Mouse (Mus musculus): Measurements from ENCODE around the gene Zfp385a. TPM values are rescaled to one million over a fixed set of nuclear protein-coding genes. Genes with fewer than 3 reads are reported as not detected.

Zfp385a gene
- total and polyA plus RNA-seq, 3 experiments: 10.1 to 18.3 (median 17.1) TPM

DNA sequence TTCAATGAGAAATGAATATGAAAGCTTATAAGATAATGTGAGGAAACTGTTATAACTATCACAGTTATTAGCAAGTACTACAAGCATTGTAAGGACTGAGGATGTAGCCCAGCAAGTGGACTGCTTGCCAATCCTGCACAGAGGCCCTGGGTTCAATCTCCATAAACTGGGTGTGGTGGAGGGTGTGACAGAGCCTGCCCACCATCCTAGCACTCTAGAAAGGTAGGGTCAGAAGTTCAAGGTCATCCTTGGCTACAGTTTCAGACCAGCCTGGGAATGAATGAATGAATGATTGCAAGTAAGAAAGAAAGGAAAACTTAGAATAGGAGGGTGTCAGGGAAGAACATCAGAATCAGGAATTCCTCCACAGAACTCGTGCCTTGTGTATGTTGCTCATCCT lies 23.9 kb upstream of the Zfp385a start:
- peak; percentile 2 for DNase-seq

DNA sequence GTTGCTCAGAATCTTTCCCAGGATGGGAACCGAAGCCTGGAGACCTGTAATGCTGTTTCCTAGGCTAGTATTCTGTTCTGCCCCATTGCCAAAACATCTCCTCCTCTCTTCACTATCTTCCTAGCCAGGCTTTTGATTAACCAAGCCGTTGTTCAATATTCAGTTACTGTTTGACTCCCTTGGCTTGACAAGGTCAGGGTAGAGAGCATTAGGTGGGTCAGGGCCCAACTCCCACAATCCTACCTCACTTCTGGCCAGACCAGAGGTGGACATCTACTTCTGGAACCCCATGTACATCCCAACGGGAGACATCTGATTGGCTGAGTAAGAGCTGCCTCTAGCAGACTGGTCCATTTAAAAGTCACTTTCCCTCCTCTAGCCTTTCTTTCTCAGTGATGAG lies 23.1 kb upstream of the Zfp385a start:
- DNase-seq: peak; percentile 10

DNA sequence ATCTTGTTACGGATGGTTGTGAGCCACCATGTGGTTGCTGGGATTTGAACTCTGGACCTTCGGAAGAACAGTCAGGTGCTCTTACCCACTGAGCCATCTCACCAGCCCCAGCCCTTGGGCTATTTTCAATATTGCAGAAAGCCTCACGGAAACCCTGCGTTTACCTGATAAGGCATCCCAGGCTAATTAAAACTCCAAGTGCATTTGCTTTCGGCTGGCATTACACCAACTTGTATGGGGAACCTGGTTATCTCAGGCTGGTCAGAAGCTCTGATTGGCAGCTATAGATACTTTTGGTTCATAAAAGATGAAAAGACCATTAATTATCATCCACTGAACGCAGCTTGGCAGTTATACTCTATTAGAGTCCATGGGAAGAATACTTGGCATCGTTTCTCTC lies 22.4 kb upstream of the Zfp385a start:
- no peak for DNase-seq

DNA sequence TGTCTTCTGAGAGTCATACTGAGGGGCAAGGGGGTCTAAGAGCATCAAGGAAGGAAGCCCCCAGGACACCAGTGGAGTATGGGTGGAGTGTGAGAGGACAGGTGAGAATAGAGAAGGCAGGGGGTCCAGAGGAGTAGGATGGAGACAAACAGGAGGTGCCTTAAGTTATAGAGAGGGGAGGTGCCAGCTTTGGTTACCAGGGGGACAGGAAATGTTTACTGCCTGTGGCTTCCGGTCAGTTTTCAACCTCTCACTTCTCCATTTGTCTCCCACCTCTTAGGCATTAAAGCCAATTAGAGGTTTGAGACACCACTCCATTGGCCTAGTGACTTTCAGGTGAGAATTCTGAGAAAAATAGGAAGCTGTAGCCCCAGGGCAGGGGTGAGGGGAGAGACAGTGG lies 21.4 kb upstream of the Zfp385a start:
- peak; percentile 6 for DNase-seq

DNA sequence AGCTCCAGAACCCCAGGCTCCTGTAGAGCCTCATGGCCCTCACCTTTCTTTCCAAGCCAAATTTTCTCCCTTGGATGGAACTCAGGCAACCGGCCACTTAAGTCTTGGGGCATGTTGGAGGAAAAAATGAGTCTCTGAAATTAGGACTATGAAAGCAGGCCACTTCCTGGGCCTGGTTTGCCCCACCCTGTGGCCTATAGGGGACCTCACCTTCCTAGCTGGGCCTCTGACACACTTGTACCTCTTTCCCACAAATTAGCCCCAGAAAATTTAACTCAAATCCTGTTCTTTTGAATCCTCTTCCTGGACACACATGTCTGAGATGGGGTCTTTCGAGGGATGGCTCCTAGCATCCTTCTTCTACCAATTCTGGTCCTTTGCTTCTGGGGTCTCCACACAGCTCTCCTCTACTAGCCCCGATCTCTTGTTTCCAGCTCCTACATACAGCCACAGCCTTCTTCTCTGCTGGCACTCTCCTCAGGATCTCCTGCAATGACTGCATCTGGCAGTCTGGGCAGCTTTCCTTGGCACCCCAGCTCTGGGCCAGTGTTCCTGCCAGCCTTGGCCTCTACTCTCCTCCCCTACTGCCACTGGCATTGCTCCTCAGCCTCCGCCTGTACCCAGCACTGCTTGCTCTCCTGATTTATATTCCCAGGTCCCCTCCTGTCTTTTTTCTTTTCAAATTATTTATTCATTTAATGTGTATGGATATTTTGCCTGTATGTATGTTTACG lies 20.1 kb upstream of the Zfp385a start:
- DNase-seq: peak; percentile 87

- peak; percentile 38 for DNase-seq
Measured at GRCm38 (mm10) chr15:103359122-103359510, 19.2 kb upstream of the Zfp385a start.

DNA sequence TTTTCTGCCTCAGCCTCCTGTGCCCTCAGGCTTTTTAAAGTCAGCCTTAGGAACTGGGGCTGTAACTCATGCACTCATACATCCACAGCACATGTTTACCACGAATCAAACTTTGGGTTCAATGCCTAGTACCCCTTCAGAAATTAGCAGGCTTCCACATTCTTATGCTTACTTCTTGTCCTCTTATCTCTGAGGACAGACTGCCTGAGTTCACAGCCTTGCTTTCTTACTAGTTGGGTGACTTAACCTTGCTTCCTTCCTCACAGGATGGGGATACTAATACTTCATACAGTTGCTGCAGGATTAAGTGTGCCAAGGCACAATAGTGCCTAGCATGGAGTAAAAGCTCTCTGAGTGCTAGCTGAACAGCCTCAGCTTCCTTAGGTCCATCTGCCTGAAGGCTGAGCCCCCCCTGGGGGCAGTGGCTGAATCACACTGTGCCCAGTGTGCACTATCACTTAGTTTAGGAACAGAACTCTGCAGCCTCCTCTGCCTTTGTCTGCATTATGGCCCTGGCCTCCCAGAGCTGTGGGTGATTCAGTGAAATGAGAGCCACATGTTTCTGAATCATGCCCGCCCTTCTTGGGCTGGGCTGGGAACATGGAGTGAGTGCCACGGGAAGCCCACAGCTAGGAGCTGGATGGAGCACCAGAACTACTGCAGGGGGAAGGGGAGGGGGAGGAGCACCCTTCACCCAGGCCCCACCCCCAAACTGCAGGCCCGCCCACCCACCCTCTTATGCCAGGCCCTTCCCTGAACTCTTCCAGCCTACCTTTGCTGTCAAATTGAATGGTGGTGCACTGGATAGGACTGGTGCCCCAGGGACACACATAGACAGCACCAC lies 18.6 kb upstream of the Zfp385a start:
- DNase-seq: peak; percentile 86

- no peak for DNase-seq
Measured at GRCm38 (mm10) chr15:103357817-103358216, 17.9 kb upstream of the Zfp385a start.

DNA sequence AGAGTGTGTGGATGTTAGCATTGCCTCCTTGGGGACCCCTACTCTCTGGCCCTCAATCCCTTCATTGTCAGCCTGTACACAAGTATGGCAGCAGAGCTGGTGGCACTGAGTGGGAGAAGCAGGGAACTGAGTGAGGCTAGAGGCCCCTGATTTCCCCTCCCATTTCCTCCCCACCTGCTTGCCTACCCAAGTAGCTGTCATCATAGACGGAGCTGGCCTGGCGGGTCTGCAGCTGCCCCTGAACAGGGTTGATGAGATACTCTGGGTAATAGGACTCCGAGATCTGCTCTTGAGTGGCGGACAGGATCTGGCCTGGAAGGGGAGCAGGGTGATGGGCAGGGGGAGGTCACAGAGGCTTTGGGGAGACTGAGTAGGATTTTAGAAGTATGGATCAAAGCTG lies 16.2 kb upstream of the Zfp385a start:
- DNase-seq: no peak

GRCm38 (mm10) chr15:103355420-103355819 lies 15.5 kb upstream of the Zfp385a start:
- DNase-seq: no peak

DNA sequence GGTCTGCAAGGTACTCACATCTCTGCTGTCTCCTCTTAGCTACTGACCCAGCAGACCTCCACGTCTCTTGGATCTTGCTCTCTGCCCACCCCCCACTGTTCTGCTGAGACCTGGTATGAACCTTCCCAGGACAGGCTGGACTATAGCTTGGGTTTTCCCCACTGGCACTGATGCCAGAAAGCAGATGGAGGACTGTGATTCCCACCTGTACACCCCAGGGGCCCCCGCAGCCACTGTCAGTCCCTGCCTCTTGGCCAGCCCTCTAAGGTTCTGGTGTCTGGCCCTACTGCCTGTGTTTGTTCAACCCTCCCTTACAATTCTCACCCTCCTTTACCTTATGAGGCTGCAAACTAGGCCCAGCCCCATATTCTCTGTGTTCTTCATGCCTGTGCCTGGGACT lies 14.8 kb upstream of the Zfp385a start:
- DNase-seq: no peak

DNA sequence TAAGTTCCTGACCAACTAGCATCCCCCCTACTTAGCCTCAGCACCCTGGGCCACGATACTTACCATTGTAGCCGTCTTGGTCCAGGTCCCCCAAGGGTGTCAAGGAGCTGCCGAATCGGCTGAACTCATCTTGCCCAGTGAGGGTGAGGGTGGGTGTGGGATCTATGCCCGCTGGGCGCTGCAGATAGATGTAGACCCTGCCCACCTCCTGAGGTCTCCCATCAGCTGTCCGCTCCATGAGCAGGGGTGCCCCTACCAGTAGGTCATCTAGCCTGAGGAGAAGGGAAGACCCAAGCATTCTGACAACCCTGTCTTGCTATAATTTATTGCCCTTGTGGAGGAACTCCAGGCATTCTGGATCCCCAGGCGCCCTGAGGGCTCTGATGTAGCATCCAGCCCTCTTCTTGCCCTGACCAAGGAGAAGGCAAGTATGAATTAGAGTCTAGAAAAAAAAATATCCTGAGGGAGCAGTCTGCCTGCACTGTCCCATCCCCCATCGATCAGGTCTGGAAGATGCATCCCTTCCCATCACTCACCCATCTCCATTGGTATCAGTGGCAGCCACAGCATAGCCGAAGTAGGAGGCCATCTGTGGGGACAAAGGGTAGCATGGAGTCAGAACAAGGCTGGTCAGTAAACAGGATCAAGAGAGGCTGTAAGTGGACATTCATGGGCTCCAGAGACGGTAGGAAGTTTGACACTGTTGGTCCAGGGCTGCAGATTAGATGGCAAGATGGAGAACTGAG lies 13.8 kb upstream of the Zfp385a start:
- DNase-seq: peak; percentile 6

- peak; percentile 65 for DNase-seq
Measured at GRCm38 (mm10) chr15:103352856-103353255, 13.0 kb upstream of the Zfp385a start.

DNA sequence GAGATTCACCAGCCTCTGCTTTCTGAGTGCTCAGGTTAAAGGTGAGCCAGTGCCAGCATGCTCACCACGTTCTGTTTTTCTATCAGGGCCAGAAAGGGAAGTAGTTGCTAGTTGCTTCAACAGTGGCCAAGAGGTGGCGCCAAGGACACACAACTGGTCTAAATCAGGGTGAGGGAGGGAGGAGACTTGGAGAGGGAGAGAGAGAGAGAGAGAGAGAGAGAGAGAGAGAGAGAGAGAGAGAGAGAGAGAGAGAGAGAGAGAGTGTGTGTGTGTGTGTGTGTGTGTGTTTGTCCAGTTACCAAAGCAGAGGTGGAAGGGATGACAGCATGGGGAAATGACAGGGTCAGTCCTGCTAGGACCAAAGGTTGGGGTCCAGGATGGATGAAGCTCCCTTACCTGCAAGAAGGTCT lies 7.4 kb upstream of the Zfp385a start:
- DNase-seq: peak; percentile 65

GRCm38 (mm10) chr15:103345789-103346188 lies 5.9 kb upstream of the Zfp385a start:
- DNase-seq: no peak

DNA sequence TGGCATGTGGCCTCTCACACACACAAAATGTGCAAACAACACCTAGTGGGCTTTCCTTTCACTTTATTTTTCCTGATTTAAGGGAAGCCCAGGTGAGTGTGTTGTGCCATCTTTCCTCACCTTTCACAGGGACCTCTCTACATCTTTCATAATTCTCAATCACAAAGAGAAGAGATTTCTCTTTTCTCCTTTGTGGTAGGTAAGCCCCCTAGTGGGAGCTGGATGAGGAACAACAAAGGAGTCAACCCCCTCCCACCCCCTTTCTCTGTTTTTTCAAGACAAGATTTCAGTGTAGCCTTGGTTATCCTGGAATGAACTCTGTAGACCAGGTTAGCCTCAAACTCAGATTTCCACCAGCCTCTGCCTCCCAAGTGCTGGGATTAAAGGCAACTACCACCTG lies 3.7 kb upstream of the Zfp385a start:
- DNase-seq: no peak

- no peak for DNase-seq
Measured at GRCm38 (mm10) chr15:103343008-103343407, 3.1 kb upstream of the Zfp385a start.

GRCm38 (mm10) chr15:103342415-103342814 lies 2.5 kb upstream of the Zfp385a start:
- peak; percentile 80 for DNase-seq

- no peak for DNase-seq
Measured at GRCm38 (mm10) chr15:103341547-103341946, 1.7 kb upstream of the Zfp385a start.

DNA sequence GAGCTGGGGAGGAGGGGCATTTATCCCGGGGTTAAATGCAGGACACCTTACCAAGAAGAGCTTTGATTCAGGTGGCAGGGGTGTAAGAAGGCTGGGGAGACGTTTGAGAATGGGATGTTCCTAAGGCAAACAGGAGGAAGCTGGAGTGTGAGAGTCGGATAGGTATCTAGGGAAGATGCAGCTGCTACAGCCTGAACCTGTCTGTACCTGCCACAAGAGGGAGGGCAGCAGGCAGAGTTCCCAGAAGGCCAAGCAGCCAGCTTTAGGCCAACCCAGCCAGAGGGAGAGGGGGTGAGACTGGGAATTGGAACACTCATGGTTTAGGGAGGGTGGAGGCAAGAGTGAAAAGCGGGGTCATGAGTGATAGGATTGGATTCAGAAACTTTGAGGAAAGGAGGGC lies 893 bp upstream of the Zfp385a start:
- DNase-seq: no peak

DNA sequence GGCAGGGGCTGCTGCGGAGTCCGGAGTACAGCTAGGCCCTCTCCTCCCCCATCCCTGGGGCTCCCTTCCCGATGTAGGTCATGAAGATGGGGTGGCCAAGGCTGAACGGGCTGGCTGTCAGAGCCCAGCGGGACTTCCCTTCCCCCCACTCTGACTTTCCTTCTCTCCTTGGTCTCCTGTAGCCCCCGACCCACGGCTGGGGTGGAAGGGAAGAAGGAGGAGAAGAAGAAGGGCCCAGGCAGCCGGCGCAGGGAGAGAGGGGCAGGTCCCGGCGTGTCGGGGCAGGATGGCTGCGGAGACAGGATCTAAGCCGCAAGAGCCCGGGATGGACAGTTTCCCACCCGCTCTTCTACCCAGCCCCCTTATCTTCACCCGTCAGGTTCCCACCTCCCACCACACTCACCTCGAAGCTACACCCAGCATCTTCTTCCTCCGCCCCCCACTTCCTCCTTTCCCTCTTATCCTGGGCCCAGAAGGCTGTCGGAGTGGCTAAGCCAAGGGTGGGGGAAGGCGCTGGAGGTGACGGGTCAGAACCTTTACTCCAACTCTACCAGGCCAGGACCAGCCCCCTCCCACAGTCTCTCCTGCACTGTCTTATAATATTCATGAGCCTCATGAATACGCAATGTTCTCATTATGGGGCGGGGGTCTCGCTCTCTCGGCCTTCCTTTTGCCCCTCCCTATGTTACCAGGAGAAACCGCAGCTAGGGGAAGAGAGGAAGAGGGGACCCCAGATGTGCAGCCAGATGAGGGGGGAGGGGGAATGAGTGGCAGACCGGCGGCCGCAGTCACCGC lies 530 bp downstream of the Zfp385a start:
- DNase-seq: no peak

GRCm38 (mm10) chr15:103338829-103339165 lies 1.1 kb downstream of the Zfp385a start:
- no peak for DNase-seq
